Mouse (Mus musculus) ovary, postnatal 14 days (tissue): ENCODE measurements at regions not wholly inside any gene's neighbourhood (a gene's known extent, or its start where the extent isn't known, plus 50 kb on each side); places are given as distances from the start of the nearest gene placed in this dataset.
"Not testable (repeated sequence)": the region's sequence is repeated elsewhere in the genome, so short reads cannot be mapped to it uniquely, and the experiment has no call there.

Experiments
- DNase-seq: peaks from one replicate; pipeline ENCODE4 v3.0.0; 2022; ENCODE audit warnings: low spot score

GRCm38 (mm10) chr4:4708261-4708660 lies 84.9 kb downstream of the Impad1 start:
- peak; percentile 15 for DNase-seq

GRCm38 (mm10) chr4:4699102-4699501 lies 94.1 kb downstream of the Impad1 start:
- no peak for DNase-seq

DNA sequence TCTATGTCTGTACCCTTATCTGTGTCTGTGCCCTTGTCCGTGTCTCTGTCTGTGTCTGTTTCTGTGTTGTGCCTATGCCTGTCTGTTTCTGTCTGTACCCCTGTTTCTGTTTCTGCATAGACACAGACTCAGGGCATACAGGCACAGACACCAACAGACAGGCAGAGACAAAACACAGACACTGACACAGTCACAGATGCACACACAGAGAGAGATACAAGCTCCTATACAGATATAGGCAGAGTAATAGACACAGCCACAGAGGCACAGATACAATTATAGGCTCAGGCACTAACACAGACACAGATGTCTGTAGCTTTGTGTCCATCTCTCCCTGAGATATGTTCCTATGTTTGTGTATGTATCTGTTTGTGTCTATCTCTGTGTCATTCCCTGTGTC lies 97.7 kb downstream of the Impad1 start:
- no peak for DNase-seq

DNA sequence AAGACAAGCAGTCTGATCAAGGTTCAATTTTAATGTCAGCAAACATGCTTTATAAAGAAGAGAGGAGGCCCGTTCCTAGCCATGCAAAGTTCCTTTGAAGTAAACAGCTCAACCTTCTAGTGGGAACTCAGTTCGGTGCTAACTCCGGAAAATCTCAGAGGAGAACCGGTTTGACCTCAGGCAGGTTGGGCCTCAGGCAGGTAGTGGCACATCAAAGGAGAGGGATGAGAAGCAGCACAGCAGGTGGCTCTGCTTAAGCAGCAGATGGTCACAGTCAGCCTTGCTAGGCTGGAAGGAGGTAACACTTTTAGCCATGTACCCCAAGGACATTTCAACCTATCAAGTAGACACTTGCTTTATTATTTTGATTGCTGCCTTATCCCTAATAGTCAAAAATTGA lies 106.2 kb downstream of the Impad1 start:
- no peak for DNase-seq

- no peak for DNase-seq
Observed at GRCm38 (mm10) chr4:4674607-4675006, 118.5 kb downstream of the Impad1 start.

DNA sequence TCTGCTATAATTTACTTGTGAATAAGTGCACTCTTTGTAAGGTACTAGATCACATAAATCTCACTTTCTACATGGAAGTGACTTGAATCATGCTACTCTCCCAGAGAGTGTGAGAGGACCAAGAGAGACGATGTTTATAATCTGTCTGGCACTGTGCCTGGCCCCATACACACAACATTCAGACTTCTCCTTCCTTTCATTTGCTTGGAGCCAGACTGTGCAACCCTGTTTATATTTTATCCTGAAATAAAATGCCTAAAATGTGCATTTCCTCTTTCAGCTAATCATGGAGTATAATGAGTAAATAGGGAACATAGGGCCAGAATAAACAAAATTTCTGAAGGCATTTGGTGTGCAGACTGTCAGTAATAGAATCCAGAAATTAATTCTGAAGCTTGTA lies 142.9 kb downstream of the Impad1 start:
- no peak for DNase-seq

GRCm38 (mm10) chr4:4645264-4645663 lies 147.9 kb downstream of the Impad1 start:
- DNase-seq: no peak

- no peak for DNase-seq
Observed at GRCm38 (mm10) chr4:4636258-4636657, 156.9 kb downstream of the Impad1 start.

GRCm38 (mm10) chr4:4635856-4636255 lies 157.3 kb downstream of the Impad1 start:
- no peak for DNase-seq

- no peak for DNase-seq
Observed at GRCm38 (mm10) chr4:4635338-4635737, 157.8 kb downstream of the Impad1 start.

DNA sequence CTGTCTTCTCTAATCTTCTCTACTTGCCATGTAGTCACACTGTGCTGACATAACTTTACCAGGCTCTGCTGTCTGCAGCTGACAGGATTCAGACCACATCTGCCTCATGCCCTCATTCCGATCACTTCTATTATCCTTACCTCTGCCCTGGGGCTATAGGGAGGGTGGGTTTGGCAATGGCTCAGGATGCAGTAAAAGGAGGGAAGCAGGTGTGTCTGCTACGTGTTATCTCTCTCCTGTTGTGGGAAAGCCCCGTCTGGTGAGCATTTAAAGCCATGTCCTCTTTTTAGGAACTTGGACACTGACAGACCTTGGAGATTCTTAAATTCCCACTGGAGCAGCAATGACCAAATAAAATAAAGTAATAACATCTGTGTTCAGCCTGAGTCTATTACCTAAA lies 158.5 kb downstream of the Impad1 start:
- DNase-seq: no peak

DNA sequence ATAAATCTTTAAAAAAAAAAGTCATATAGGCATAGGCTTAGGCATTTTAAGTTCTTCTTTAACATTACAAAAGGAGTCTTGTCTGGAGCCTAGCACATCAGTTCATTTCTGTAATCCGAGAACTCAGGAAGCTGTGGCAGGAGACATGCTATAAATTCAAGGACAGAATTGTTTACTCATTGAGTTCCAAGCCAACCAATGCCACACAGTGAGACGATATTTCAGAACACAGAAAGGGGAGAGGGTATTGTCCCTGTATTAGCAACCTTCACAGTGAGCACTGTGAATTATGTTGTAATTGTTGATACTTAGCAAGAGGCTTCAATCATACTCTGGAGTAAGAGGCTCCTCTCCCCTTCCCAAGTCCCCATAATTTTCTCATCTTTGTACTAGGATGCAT lies 162.4 kb downstream of the Impad1 start:
- DNase-seq: no peak

GRCm38 (mm10) chr4:4629251-4629650 lies 163.9 kb downstream of the Impad1 start:
- DNase-seq: no peak

DNA sequence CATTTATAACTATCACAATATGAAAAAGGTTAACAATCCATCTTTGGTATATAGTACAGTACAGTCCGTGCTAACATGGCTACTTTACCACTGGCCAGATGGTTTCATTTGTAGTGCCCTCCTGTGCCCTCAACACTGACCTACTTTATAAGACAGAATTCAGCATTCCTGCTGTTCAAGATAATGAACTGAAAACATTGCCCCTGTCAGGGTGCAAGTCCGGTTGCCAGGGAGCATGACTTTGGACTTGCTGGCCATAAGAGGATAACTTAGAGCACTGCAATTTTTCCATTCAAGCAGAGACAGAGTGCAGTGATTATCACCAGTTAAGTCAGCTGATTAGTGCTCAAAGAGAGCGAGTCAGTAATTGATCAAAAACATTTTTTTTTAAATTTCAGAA lies 169.3 kb downstream of the Impad1 start:
- DNase-seq: no peak

DNA sequence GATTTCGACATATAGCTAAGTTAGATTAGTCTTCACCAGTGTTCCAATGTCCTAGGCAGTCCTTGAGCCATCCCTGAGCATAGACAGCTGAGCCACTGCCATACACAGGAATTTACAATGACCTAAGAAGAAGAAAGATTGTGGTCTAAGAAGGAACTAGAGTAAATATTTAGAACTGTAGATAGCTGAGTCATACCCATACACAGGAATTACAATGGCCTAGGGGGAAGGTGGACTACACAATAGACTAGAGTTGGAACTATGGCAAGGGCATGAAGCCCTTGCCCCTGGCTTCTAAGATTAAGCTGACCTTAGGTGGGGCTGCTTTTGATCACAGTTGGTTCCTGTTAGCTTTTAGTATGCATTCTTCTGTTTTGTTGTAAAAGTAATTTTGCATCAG lies 173.0 kb downstream of the Impad1 start:
- not testable (repeated sequence) for DNase-seq

DNA sequence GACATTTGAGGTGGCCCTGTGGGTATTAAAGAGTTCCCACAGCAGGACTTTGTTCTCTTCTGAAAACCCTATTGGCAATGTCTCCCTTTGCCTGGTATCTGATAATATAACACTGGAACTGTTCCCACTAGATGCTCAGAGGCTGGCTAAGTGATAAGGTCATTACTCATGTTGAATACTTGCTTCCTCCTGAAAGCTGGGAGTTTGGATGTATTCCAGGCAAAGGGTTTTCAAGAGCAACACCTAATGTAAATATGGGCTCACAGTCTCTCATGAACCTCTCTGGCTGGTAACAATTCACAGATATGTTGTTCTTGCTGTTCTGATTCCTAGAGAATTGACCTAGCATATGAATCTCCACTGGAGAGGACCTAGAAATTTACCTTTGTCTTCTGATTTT lies 178.6 kb downstream of the Impad1 start:
- DNase-seq: no peak
